Mouse (Mus musculus) hindbrain, embryonic 13.5 days (tissue): ENCODE data around the gene Tprn. TPM values are rescaled to one million over a fixed set of nuclear protein-coding genes. Genes with fewer than 3 reads are reported as not detected.

ENCODE experiments used
- ATAC-seq: fragments of 200-750 bp; cut with Nextera tagmentation; 2 replicates; pipeline ENCODE4 v1.8.0; 2017; ENCODE audit warnings: moderate TSS enrichment; ENCODE audit not compliant: low FRiP score
- H3K27ac ChIP-seq: fragments of 300-500 bp; sonication (generic); 2 replicates; pipeline ENCODE4 v1.5.1; 2015; ENCODE audit warnings: inconsistent platforms, mild to moderate bottlenecking, moderate library complexity
- H3K27me3 ChIP-seq: fragments of 300-500 bp; sonication (generic); 2 replicates; pipeline ENCODE4 v1.6.1; 2015; ENCODE audit warnings: mild to moderate bottlenecking, inconsistent platforms
- H3K36me3 ChIP-seq: fragments of 300-500 bp; sonication (generic); 2 replicates; pipeline ENCODE4 v1.6.1; 2015; ENCODE audit warnings: mild to moderate bottlenecking, inconsistent platforms
- H3K4me1 ChIP-seq: fragments of 300-500 bp; sonication (generic); replicated peaks from 2 replicates; pipeline ENCODE4 v1.6.1; 2015; ENCODE audit warnings: inconsistent platforms
- H3K4me2 ChIP-seq: fragments of 300-500 bp; sonication (generic); 2 replicates; pipeline ENCODE4 v1.6.1; 2015; ENCODE audit warnings: inconsistent platforms, mild to moderate bottlenecking, moderate library complexity
- H3K4me3 ChIP-seq: fragments of 300-500 bp; sonication (generic); 2 replicates; pipeline ENCODE4 v1.5.1; 2015; ENCODE audit warnings: mild to moderate bottlenecking, inconsistent platforms
- H3K9ac ChIP-seq: fragments of 300-500 bp; sonication (generic); 2 replicates; pipeline ENCODE4 v1.6.1; 2015; ENCODE audit warnings: mild to moderate bottlenecking, inconsistent platforms
- H3K9me3 ChIP-seq: fragments of 300-500 bp; sonication (generic); 2 replicates; pipeline ENCODE4 v1.6.1; 2016; ENCODE audit warnings: inconsistent platforms
- WGBS: fragments of 180-500 bp; shearing (Covaris S2); methylation state at CpG from one replicate; pipeline ENCODE4 v1.1.7; 2015; 5-methylcytosine and 5-hydroxymethylcytosine counted together
- polyA plus RNA-seq: library from polyadenylated mRNA; unstranded; fragments of >200 nt; fragmentation: Nextera tagmentation; extraction: Ambion mirVana; gene quantifications from 2 replicates; pipeline ENCODE4 v1.2.1, GENCODE M21; 2015

Gene Tprn
- 16.2 and 17.6 TPM in 2 replicates for polyA plus RNA-seq

- peak; percentile 98 for ATAC-seq
- peaks cover 18% of the 10 kb centered on the region for H3K27me3 ChIP-seq
- H3K27ac ChIP-seq = peak within 1 kb of the TSS; percentile 87
- H3K4me2 ChIP-seq = peak within 1 kb of the TSS; percentile 99
- H3K4me1 ChIP-seq = peaks cover 52% of the 10 kb centered on the region
- peak within 1 kb of the TSS; percentile 79 for H3K4me3 ChIP-seq
- under 1% methylated on average over 39 of the region's 39 CpGs for WGBS
- H3K9ac ChIP-seq = peak within 1 kb of the TSS; percentile 85
- H3K36me3 ChIP-seq = no peaks in the 10 kb centered on the region
- H3K9me3 ChIP-seq = no peaks in the 10 kb centered on the region
These were observed at the start of gene Tprn for GRCm38 (mm10) chr2:25262291-25262767. TSS of gene Tprn (plus strand) at chr2:25262618.

DNA sequence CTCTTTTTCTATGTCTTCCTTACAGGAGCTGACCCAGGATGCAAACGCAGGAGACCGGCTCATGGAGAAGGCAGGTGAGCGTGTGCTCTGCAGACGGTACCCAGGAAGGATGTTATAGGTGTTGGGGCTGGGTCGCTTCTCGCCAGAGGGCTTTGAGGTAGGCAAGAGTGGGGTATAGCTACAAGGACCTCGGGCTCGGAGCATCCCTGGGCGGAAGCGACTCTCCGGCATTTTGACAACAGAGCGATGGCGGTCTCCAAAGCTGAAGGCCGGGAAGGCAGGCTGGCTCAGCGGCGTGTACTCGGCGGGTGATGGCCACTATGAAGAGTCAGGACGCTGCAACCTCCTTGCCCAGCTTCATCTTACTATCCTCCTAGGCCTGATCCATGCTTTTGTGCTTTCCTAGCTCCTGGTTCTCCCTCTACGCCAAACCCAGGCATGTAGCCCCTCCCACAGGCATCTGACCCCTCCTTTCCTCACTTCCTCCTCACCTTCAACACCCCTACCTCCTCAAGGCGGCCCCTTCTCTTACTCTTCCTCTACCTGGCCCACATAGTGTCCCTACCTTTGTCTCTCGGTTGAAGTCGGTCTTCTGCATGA, 49.1 kb upstream of the Tprn start:
- Histone ChIP-seq H3K4me3 (no peak overlapping the region), H3K36me3 (peaks cover 3% of the 10 kb centered on the region; the same call in 1 of the 2 replicates), H3K9me3 (no peaks in the 10 kb centered on the region), H3K27ac (no peak overlapping the region), H3K9ac (no peak overlapping the region), H3K4me1 (peaks cover 28% of the 10 kb centered on the region), H3K4me2 (no peak overlapping the region), H3K27me3 (peaks cover 20% of the 10 kb centered on the region; the same call in 1 of the 2 replicates)
- WGBS = 75% methylated on average over 23 of the region's 23 CpGs
- no peak for ATAC-seq

DNA sequence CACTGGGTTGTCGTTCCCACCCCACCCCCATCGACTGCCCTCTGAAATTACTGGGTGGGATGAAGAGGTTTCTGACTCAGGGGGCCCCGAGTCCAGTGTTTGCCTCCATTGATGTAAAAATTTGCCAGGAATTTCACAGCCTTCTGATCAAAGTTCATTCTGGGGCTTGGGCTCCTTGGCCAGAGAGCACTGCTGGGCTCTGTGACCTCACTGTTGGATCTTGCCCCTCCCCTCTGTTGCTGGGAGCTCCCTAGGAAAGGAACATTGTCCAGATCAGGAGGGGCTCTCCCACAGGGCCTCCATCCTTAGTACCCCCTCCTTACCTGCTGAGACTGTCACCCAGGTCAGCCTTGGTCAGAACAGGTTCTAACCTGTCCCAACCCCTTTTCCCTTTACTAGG, 48.0 kb upstream of the Tprn start, which contains the start of gene Stpg3:
TSS of gene Stpg3 (minus strand) at position 194 of the 400 bp plus-strand sequence.
- Histone ChIP-seq H3K4me3 (no peak within 1 kb of the TSS), H3K4me1 (peaks cover 19% of the 10 kb centered on the region), H3K4me2 (no peak within 1 kb of the TSS), H3K9me3 (no peaks in the 10 kb centered on the region), H3K9ac (no peak within 1 kb of the TSS), H3K36me3 (no peaks in the 10 kb centered on the region), H3K27me3 (peaks cover 20% of the 10 kb centered on the region; the same call in 1 of the 2 replicates), H3K27ac (no peak within 1 kb of the TSS)
- ATAC-seq = no peak
- WGBS = 72% methylated on average over 3 of the region's 3 CpGs

DNA sequence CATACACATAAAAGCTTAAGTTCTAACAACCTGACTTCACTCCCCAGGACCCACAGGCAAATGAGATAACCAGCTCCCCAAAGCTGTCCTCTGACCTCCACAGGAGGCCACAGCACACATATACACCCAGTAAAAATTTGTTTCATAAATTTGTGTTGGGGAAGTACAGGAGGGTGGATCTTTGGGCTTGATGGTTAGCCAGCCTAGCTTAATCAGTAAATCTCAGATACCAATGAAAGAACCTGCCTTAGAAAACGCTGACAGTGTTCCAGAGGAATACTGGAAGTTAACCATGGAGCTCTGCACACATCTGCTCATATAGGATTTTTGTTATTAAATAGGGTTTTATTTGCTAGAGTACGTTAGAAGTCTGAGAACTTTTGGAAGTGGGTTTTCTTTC, 44.8 kb upstream of the Tprn start:
- 73% methylated on average over 2 of the region's 2 CpGs for WGBS
- Histone ChIP-seq H3K4me2 (no peak overlapping the region), H3K9ac (no peak overlapping the region), H3K9me3 (no peaks in the 10 kb centered on the region), H3K36me3 (peaks cover 9% of the 10 kb centered on the region), H3K27ac (no peak overlapping the region), H3K4me1 (no peaks in the 10 kb centered on the region), H3K27me3 (peaks cover 20% of the 10 kb centered on the region; the same call in 1 of the 2 replicates), H3K4me3 (no peak overlapping the region)
- no peak for ATAC-seq

- Histone ChIP-seq H3K4me3 (no peak within 1 kb of the TSS), H3K9me3 (no peaks in the 10 kb centered on the region), H3K27me3 (peaks cover 14% of the 10 kb centered on the region; the same call in 1 of the 2 replicates), H3K4me1 (peaks cover 4% of the 10 kb centered on the region), H3K9ac (no peak within 1 kb of the TSS), H3K36me3 (peaks cover 9% of the 10 kb centered on the region), H3K4me2 (no peak within 1 kb of the TSS), H3K27ac (no peak within 1 kb of the TSS)
- ATAC-seq = no peak
These were observed 44.0 kb upstream of the Tprn start, which contains the start of gene Fam166a for GRCm38 (mm10) chr2:25218445-25218844. TSS of gene Fam166a (plus strand) at chr2:25218745.

- Histone ChIP-seq H3K27ac (no peak overlapping the region), H3K9me3 (no peaks in the 10 kb centered on the region), H3K9ac (no peak overlapping the region), H3K27me3 (no peaks in the 10 kb centered on the region), H3K4me3 (no peak overlapping the region), H3K4me2 (no peak overlapping the region), H3K4me1 (peaks cover 17% of the 10 kb centered on the region), H3K36me3 (peaks cover 9% of the 10 kb centered on the region)
- 72% methylated on average over 5 of the region's 5 CpGs for WGBS
- no peak for ATAC-seq
These were observed 41.1 kb upstream of the Tprn start for GRCm38 (mm10) chr2:25221331-25221772.

DNA sequence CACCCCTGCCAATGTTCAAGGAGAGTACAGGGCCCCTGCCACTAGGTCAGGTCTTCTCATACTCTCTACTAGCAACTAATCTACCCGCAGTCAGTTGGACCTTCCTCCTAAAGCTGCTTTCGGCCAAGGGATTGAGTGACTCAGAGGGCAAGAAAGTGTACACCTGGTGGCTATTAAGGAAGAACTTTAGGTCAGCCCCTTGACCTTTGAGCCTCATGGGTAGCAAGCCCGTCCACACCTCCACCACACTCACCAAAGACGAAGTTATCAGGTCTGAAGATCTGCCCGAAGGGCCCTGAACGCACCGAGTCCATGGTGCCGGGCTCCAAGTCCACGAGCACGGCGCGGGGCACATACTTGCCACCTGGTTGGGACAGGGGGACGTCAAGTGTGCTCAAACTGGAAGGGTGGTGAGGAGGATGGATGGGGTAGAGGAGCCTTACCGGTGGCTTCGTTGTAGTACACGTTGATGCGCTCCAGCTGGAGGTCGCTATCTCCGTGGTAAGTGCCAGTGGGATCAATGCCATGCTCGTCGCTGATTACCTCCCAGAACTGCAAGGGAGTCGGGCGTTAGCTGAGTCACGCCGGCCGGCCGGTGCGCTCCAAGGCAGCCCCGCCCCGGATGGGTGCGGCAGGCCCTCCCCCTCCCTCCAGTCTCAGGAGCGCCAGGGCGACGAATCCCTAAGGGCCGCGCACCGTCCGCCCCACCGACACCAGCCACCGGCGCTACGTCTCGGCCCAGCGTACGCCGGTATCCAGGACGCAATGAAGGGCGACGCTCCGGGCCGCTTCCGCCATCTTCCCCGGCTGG, 38.5 kb upstream of the Tprn start:
- WGBS = 3% methylated on average over 40 of the region's 53 CpGs
- Histone ChIP-seq H3K4me2 (peak overlapping the region; percentile 92), H3K36me3 (peaks cover 9% of the 10 kb centered on the region), H3K4me3 (peak overlapping the region; percentile 88), H3K9ac (peak overlapping the region; percentile 90), H3K9me3 (no peaks in the 10 kb centered on the region), H3K27me3 (no peaks in the 10 kb centered on the region), H3K4me1 (peaks cover 22% of the 10 kb centered on the region), H3K27ac (peak overlapping the region; percentile 94)
- ATAC-seq = no peak; the same call in 1 of the 2 replicates

DNA sequence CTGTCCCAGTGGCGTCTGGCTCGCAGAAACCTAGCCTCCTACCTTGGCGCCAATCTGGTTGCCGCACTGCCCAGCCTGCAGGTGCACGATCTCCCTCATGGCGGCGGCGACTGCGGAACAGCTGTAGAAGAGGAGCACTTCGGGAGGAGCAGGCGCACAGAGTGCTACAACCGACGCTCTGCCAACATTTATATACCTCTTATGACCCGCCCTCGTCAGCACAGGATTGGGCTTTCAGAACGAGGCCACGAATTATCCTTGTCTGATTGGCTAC, 38.0 kb upstream of the Tprn start, which contains the start of gene Tubb4b:
TSS of gene Tubb4b (minus strand) at position 211 of the 274 bp plus-strand sequence.
- H3K4me1 ChIP-seq = peaks cover 25% of the 10 kb centered on the region
- peak within 1 kb of the TSS; percentile 90 for H3K9ac ChIP-seq
- no peaks in the 10 kb centered on the region for H3K27me3 ChIP-seq
- WGBS = under 1% methylated on average over 17 of the region's 17 CpGs
- no peaks in the 10 kb centered on the region for H3K9me3 ChIP-seq
- H3K4me2 ChIP-seq = peak within 1 kb of the TSS; percentile 92
- ATAC-seq = no peak
- peak within 1 kb of the TSS; percentile 88 for H3K4me3 ChIP-seq
- H3K27ac ChIP-seq = peak within 1 kb of the TSS; percentile 97
- peaks cover 9% of the 10 kb centered on the region for H3K36me3 ChIP-seq

- peaks cover 25% of the 10 kb centered on the region for H3K4me1 ChIP-seq
- H3K9me3 ChIP-seq = no peaks in the 10 kb centered on the region
- peak overlapping the region; percentile 56 for H3K4me2 ChIP-seq
- H3K27me3 ChIP-seq = 0 out of 2 replicates have a peak, but pooled peaks cover 1% of the 10 kb centered on the region
- 2% methylated on average over 41 of the region's 41 CpGs for WGBS
- peak overlapping the region; percentile 49 for H3K4me3 ChIP-seq
- peaks cover 9% of the 10 kb centered on the region for H3K36me3 ChIP-seq
- H3K9ac ChIP-seq = peak overlapping the region; percentile 73
- peak overlapping the region; percentile 97 for H3K27ac ChIP-seq
- peak; percentile 98 for ATAC-seq
These were observed 37.4 kb upstream of the Tprn start for GRCm38 (mm10) chr2:25224766-25225752.

GRCm38 (mm10) chr2:25225811-25226379, 36.5 kb upstream of the Tprn start:
- ATAC-seq = no peak
- H3K36me3 ChIP-seq = peaks cover 9% of the 10 kb centered on the region
- H3K4me3 ChIP-seq = 0 out of 2 replicates have a peak overlapping the region, but pooled peaks have one; percentile 49
- H3K4me1 ChIP-seq = peaks cover 25% of the 10 kb centered on the region
- 0 out of 2 replicates have a peak, but pooled peaks cover 10% of the 10 kb centered on the region for H3K27me3 ChIP-seq
- H3K27ac ChIP-seq = peak overlapping the region; percentile 97
- H3K9ac ChIP-seq = peak overlapping the region; percentile 73
- 80% methylated on average over 8 of the region's 8 CpGs for WGBS
- no peaks in the 10 kb centered on the region for H3K9me3 ChIP-seq
- H3K4me2 ChIP-seq = peak overlapping the region; percentile 56

DNA sequence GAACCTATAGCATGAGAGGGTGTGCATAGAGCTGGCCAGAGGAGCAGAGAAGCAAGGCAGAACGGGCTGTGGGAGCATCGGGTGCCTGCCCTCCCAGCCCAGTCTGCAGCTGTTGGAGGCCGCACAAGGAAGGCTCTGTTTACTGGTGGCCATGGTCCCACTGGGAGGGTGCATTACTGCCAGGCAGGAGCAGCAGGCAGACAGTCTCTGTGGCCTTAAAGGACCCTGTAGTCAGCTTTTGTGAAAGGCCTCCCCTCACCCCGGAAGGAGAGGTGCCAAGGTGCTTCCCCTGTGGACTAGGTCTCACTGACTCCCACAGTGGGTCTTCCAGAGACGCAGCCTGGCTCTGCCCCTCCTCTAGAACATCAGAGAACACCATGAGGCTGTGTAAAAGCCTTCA, 35.6 kb upstream of the Tprn start:
- peaks cover 17% of the 10 kb centered on the region; the same call in 1 of the 2 replicates for H3K27me3 ChIP-seq
- H3K9me3 ChIP-seq = no peaks in the 10 kb centered on the region
- no peak for ATAC-seq
- no peak overlapping the region for H3K9ac ChIP-seq
- H3K4me2 ChIP-seq = no peak overlapping the region
- no peak overlapping the region for H3K4me3 ChIP-seq
- peaks cover 25% of the 10 kb centered on the region for H3K4me1 ChIP-seq
- no peak overlapping the region for H3K27ac ChIP-seq
- peaks cover 2% of the 10 kb centered on the region for H3K36me3 ChIP-seq
- 81% methylated on average over 5 of the region's 5 CpGs for WGBS
